Mouse (Mus musculus) cerebellum, adult 2 months (tissue): ENCODE data around the gene Teddm2.

Experiments used
- CTCF ChIP-seq: fragments of 200-500 bp; IDR thresholded peaks from 2 replicates; pipeline ENCODE4 v1.5.1; 2011; ENCODE audit warnings: low read depth, mild to moderate bottlenecking, control low read depth, low read length, moderate library complexity, borderline replicate concordance; ENCODE audit not compliant: insufficient read depth
- POLR2A ChIP-seq: fragments of 200-500 bp; IDR thresholded peaks from 2 replicates; pipeline ENCODE4 v1.6.1; 2011; ENCODE audit warnings: low read length, control low read depth, borderline replicate concordance; ENCODE audit not compliant: insufficient read depth

- TF ChIP-seq CTCF = no peak
- TF ChIP-seq POLR2A = no peak
Observed at GRCm38 (mm10) chr1:153890121-153890520, 9.9 kb downstream of the Teddm2 start.
